Mouse (Mus musculus) heart, adult 2 months (tissue): ENCODE measurements at regions not wholly inside any gene's neighbourhood (a gene's known extent, or its start where the extent isn't known, plus 50 kb on each side); places are given as distances from the start of the nearest gene placed in this dataset.

Experiments used
- DNase-seq, 2 experiments: peaks; one replicate each; pipeline ENCODE4 v3.0.0; 2021
- H3K27ac ChIP-seq: fragments of 200-600 bp; 2 replicates; pipeline ENCODE4 v1.8.1; 2022
- H3K27me3 ChIP-seq: fragments of 200-500 bp; 2 replicates; pipeline ENCODE4 v1.6.1; 2012; ENCODE audit warnings: mild to moderate bottlenecking, low read length, inconsistent platforms, mixed read lengths; ENCODE audit not compliant: control insufficient read depth, insufficient read depth
- H3K36me3 ChIP-seq: fragments of 200-500 bp; 2 replicates; pipeline ENCODE4 v1.6.1; 2012; ENCODE audit warnings: low read length, inconsistent platforms; ENCODE audit not compliant: control insufficient read depth, insufficient read depth
- H3K4me1 ChIP-seq: fragments of 200-500 bp; 2 replicates; pipeline ENCODE4 v1.6.1; 2011; ENCODE audit warnings: low read length; ENCODE audit not compliant: control insufficient read depth, insufficient read depth
- H3K4me3 ChIP-seq: fragments of 200-600 bp; 2 replicates; pipeline ENCODE4 v1.8.1; 2022
- H3K79me2 ChIP-seq: fragments of 200-500 bp; replicated peaks from 2 replicates; pipeline ENCODE4 v1.6.1; 2012; ENCODE audit warnings: mild to moderate bottlenecking, inconsistent platforms, low read length, moderate library complexity, mixed read lengths; ENCODE audit not compliant: control insufficient read depth, insufficient read depth
- H3K9ac ChIP-seq: fragments of 200-500 bp; 2 replicates; pipeline ENCODE4 v1.6.1; 2012; ENCODE audit warnings: low read depth, mild to moderate bottlenecking, control low read depth, inconsistent platforms, low read length, mixed read lengths
- CTCF ChIP-seq: fragments of 200-600 bp; IDR thresholded peaks from 2 replicates; pipeline ENCODE4 v1.8.1; 2022; ENCODE audit warnings: antibody characterized with exemption, mild to moderate bottlenecking, moderate library complexity
- EP300 ChIP-seq: fragments of 200-500 bp; IDR thresholded peaks from 2 replicates; pipeline ENCODE4 v1.6.1; 2011; ENCODE audit warnings: low read depth, low read length, control low read depth; ENCODE audit not compliant: insufficient read depth
- POLR2A ChIP-seq: fragments of 200-500 bp; IDR thresholded peaks from 2 replicates; pipeline ENCODE4 v1.6.1; 2011; ENCODE audit warnings: mild to moderate bottlenecking, low read depth, low read length, control low read depth; ENCODE audit not compliant: insufficient read depth
- WGBS: fragments of 180-500 bp; shearing (Covaris S2); methylation state at CpG from one replicate; pipeline ENCODE4 v1.1.7; 2018; 5-methylcytosine and 5-hydroxymethylcytosine counted together
- intact Hi-C: fragments of 180-260 bp; cut with DNase I; formaldehyde crosslinking; loops from one replicate; pipeline ENCODE4 v1.15.1; 2025

DNA sequence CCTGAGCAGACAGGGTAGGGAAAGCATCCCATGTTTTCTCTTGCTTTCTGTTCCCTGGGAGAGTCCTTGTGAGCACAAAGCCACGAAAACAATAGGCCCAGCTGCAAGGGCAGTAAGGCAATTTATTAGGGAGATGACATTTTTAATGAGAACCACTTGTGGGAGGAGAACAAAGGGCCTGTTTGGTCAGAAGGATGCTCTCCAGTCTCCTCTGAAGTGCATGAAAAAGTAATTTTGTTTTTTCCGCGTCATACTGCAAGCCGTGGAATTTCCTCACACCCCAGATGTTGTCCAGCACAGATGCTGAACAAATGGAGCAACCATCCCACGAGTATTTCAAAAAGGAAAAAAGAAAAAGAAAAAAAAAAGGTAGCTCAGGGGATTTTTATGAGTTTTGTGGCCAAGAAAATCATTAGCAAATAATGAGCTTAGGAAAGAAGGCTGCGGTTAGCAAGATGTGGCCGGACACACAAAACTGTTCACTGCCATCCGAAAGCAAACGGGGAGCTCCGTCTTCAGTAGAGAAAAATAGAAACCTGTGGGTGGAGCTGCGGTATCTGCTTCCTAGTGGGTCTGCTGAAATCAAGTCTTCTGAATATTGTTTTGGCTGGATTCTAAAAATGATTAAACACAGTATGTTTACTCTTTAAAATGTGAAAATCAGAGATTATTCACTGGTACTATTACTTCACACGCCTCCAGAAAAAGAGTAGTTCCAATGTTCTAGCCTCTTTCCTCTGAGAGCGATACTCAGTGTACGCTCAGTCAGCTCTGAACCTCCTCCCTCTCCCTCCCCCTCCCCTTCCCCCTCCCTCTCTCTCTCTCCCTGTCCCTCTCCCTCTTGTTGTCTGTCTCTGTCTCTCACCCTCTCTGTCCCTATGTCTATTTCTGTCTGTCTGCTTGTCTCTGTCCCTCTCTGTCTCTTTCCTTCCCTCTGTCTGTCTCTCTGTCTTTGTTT, 235.4 kb upstream of the Mctp2 start:
- H3K4me3 ChIP-seq, result no peak overlapping the region
- intact Hi-C loops, result no loop called here
- peaks cover 1% of the 10 kb centered on the region; the same call in 1 of the 2 replicates for H3K4me1 ChIP-seq
- H3K36me3 ChIP-seq, result no peaks in the 10 kb centered on the region
- DNase-seq, result peak; percentile 26 to 31
- WGBS, result 49% methylated on average over 14 of the region's 14 CpGs
- H3K27ac ChIP-seq, result peak overlapping the region; percentile 26; the same call in 1 of the 2 replicates
- TF ChIP-seq EP300 (no peak), CTCF (peak; percentile 14; the same call in 1 of the 2 replicates)
- H3K27me3 ChIP-seq, result no peaks in the 10 kb centered on the region
- H3K79me2 ChIP-seq, result no peaks in the 10 kb centered on the region
- H3K9ac ChIP-seq, result no peak overlapping the region

DNA sequence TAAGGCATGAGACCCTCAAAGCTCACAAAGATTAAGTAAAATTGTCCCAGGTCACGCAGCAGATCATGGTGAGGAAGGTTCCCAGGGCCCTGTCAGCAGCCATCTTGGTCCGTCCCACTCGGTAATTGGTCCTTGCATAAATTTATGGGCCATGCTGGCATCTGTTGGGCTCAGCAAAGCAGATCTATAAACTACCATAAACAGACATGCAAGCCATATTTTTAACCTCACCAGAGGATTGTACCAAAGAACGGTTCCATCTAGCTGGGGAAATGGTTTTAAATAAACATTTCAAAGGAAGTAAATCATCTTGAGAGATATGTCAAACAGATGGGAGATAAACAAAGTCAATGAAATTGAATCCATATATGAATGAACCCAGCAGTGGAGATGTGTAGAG, 237.1 kb upstream of the Mctp2 start:
- intact Hi-C loops, result no loop called here
- DNase-seq, result no peak
- Histone ChIP-seq H3K27ac (no peak overlapping the region), H3K27me3 (no peaks in the 10 kb centered on the region), H3K4me1 (peaks cover 1% of the 10 kb centered on the region; the same call in 1 of the 2 replicates), H3K36me3 (no peaks in the 10 kb centered on the region), H3K79me2 (no peaks in the 10 kb centered on the region), H3K9ac (no peak overlapping the region), H3K4me3 (no peak overlapping the region)
- WGBS, result 84% methylated on average over 4 of the region's 4 CpGs
- TF ChIP-seq CTCF, result no peak
- no peak for TF ChIP-seq POLR2A
- TF ChIP-seq EP300, result no peak

DNA sequence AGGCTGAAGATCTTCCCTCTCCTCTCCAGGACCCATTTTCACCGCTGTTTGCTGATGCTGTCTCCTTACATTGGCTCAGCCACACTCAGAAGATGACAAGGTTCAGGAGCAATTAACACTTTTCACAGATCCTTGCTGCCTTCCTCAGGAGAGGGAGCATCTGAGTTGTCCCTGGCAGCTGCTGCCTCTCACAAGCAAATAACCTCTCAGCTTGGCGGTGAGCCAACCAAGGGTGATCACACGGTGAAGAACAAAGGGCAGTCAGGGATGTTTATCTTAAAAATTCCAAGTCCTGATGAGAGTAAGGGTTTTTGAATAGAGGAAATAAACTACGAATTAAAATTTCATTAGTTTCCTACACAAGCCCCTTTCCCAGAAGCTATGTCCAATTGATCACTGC, 237.5 kb upstream of the Mctp2 start:
- Histone ChIP-seq H3K9ac (no peak overlapping the region), H3K79me2 (no peaks in the 10 kb centered on the region), H3K4me3 (no peak overlapping the region), H3K27ac (no peak overlapping the region), H3K36me3 (no peaks in the 10 kb centered on the region), H3K27me3 (no peaks in the 10 kb centered on the region), H3K4me1 (peaks cover 1% of the 10 kb centered on the region; the same call in 1 of the 2 replicates)
- no peak for DNase-seq
- WGBS, result 41% methylated on average over 4 of the region's 4 CpGs
- intact Hi-C loops, result no loop called here
- TF ChIP-seq CTCF (no peak), EP300 (no peak), POLR2A (no peak)

DNA sequence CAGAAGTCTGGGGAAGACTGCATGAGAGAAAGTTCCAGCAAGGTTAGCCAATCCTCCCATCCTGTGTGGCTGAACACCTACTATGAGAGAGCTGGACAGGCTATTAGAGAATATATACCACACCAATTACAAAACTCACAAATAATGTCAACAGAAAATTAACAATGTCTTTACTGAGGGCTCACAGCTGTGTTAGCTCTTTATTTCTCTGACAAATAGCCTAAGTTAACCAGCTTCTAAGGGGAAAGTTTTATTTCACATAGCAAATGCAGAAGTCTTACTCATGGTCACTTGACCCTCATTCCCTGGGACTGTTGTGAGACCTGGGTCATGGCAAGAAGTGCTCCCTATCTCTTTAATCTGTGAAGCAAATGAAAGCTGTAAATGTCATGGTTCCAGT, 261.0 kb upstream of the Mctp2 start:
- intact Hi-C loops, result no loop called here
- H3K27me3 ChIP-seq, result no peaks in the 10 kb centered on the region
- H3K79me2 ChIP-seq, result no peaks in the 10 kb centered on the region
- H3K4me3 ChIP-seq, result no peak overlapping the region
- no peak overlapping the region for H3K27ac ChIP-seq
- no peaks in the 10 kb centered on the region for H3K36me3 ChIP-seq
- H3K9ac ChIP-seq, result no peak overlapping the region
- no peak for DNase-seq
- no peaks in the 10 kb centered on the region for H3K4me1 ChIP-seq
- no peak for TF ChIP-seq POLR2A

DNA sequence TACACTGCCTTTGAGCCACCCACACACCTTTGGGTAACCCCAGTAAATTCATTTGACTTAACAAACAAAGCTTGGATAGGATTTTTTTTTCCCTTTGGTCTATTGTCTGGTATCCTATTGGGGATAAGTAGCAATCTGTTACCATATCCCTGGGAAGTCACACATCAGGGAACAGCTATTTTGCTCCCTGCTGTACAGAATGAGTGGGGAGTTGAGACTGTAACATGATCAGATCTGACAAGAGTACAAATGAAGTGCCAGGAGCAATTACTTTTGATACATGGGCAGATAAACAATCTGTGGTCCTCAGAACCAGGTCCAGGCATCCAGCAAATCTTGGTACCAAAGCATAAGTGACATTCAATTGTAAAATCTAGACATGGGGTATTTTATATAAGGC, 262.8 kb upstream of the Mctp2 start:
- DNase-seq, result no peak
- H3K27ac ChIP-seq, result no peak overlapping the region
- no peaks in the 10 kb centered on the region for H3K79me2 ChIP-seq
- H3K4me1 ChIP-seq, result no peaks in the 10 kb centered on the region
- H3K27me3 ChIP-seq, result no peaks in the 10 kb centered on the region
- intact Hi-C loops, result no loop called here
- H3K9ac ChIP-seq, result no peak overlapping the region
- H3K36me3 ChIP-seq, result no peaks in the 10 kb centered on the region
- H3K4me3 ChIP-seq, result no peak overlapping the region
- no peak for TF ChIP-seq EP300
- TF ChIP-seq CTCF, result no peak
- no peak for TF ChIP-seq POLR2A

DNA sequence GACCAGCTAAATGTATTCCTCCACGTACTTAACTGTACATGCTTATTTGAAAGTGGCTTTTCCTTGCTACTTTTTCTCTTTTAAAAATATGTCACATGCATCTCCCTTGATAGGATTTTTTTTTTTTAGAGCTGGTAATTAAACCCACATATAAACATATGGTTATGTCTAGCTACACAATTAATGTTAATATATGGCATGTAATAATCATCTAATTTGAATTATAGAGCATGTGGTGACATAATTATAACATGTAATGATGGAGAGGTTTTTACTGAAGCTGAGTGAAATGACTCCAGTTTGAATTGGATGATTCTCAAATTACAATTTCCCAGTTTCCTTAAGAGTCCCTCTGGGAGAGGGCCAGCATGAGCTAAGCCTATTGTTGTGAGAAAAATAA, 267.9 kb upstream of the Mctp2 start:
- DNase-seq, result no peak
- WGBS, result 69% methylated on average over 1 of the region's 1 CpGs
- Histone ChIP-seq H3K4me3 (no peak overlapping the region), H3K27me3 (no peaks in the 10 kb centered on the region), H3K27ac (no peak overlapping the region), H3K36me3 (no peaks in the 10 kb centered on the region), H3K4me1 (no peaks in the 10 kb centered on the region; the same call in 1 of the 2 replicates), H3K9ac (no peak overlapping the region), H3K79me2 (no peaks in the 10 kb centered on the region)
- TF ChIP-seq CTCF, result no peak
- no peak for TF ChIP-seq EP300
- no peak for TF ChIP-seq POLR2A
- intact Hi-C loops, result no loop called here
